Mouse (Mus musculus) frontal cortex, postnatal 10 days (tissue): Measurements from ENCODE around the gene Eif2b2.

ENCODE experiments used
- DNase-seq, 2 experiments: peaks; one replicate each; pipeline ENCODE4 v3.0.0; 2022; ENCODE audit warnings: low spot score in 2 of 2, mixed read lengths in 1 of 2

Eif2b2 gene

GRCm38 (mm10) chr12:85193923-85194622 lies 25.2 kb upstream of the Eif2b2 start:
- no peak for DNase-seq

- DNase-seq: no peak
These were observed 24.7 kb upstream of the Eif2b2 start for GRCm38 (mm10) chr12:85194623-85195018.

GRCm38 (mm10) chr12:85195086-85195485 lies 24.2 kb upstream of the Eif2b2 start:
- no peak for DNase-seq

DNA sequence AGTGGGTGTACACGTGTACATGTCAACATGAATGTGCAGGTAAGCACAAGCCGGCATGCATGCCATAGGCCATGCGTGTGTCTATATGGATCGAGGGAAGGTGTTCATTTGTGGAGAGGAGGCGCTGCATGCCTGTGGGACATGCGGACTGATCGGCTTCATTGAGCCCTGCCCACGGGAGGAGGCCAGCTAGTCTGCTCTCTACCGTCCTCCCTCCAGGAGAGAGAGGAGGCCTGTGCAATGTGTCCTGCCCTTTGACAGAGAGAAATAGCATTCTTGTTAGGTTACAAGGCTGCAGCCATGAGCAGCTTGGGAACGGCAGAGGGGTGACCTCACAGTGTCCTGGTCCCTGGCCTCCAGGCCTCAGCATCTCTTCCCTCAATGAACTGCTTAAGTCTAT lies 23.1 kb upstream of the Eif2b2 start:
- DNase-seq: no peak

DNA sequence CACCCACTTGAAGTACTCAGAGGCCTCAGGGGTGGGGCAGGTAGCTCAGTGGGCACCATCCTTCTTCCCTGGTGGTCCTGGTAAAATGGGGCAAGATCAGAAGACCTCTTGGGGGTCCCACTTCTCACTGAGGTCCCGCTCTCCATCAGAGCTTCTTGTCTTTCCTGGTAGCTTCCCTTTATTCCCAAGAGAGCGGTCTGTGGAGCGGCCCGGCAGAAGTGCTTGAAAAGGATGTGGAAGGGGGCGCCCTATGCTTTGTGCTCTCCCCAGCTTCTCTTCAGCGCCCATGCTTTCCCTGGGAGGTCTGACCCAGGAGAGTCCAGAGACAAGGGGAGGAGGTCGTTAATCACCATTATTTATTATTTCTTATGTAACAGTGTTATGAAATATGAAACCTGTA lies 21.9 kb upstream of the Eif2b2 start:
- no peak for DNase-seq

DNA sequence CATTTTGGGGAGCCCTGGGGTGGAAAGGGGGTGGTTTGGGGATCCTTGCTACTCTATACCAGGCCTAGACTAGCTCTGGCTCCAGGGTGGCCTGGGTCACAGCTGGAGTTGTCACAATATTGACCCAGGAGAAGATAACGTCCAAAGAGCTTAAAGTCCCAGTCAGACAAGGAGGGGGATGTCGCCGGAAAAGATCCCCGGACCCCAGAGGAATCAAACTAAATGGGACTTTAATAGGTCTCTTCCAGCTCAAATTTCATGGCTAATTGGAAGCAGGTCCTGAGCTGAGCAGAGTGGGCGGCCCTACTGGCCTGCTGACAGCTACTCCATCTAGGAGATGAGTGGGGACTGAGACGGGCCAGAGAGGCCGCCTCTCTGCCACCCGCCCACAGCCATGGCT lies 21.3 kb upstream of the Eif2b2 start:
- no peak for DNase-seq

DNA sequence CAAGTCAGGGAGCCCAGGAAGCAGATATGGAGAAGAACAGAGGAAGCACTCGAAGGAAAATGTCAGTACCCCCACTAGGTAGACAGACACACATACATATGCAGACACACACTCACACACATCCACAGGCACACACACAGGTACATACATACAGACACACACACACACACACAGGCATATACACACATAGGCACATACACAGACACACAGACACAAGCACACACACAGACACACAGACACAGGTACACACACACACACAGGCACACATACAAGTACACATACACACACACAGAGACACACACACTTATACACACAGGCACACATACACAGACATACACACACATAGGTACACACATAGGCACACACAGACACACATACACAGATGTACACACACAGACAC lies 19.3 kb upstream of the Eif2b2 start:
- no peak for DNase-seq

DNA sequence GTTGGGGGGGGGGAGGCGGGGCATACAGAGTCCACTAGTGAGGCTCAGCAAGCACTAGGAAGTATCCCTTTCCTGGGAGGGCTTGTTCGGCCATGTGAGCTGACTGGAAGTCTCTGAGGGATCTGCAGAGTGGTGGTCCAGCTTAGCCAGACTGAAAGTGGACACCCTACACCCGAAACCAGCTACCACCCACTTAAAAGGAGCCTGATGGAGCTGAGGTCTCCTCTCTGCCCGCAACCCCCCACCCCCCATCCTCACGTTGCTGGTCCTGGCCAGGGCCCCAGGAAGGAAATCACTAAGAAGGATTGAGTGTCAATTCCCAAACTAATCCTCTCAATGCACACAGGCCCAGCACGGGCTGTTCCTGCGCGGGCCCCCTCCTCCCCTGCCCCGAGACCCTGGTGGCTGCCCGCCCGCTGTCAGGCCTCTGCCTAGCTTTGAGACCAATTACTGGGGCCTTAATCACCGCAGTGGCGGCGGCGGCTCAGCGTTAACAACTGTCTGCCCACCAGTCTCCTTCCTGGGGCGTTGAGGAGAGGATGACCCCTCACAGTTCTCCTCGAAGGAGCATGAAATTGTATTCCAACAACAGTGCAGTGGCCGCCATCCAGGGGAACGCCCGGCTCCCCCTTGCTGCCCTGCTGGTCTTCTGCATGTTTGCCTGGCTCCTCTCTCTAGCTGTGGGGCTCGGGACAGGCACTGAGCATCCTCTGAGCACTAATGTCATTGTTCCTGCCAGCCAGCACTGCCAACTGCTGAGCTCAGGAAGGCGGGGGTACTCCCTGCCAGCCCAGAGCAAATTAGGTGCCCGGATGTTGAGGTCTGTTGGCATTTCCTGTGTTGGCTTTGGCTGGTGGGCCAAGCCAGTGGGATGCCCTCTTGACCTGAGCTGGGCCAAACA lies 18.1 kb upstream of the Eif2b2 start:
- no peak for DNase-seq

DNA sequence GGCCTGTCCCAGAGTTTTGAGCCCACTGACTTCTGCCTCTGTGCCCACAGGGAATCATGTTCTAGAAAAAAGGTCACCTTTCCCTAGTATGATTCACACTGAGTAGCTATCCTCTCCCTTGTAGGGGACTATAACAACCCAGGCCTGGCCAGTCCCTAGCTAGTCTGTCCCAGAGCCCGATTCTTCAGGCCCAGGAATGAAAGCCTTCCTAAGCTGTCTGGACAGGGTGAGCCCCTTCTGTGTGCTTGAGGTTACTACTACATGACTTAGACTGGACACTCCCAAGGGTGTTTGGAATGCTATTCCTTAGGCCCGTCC lies 17.5 kb upstream of the Eif2b2 start:
- DNase-seq: no peak

- DNase-seq: no peak
These were observed 17.1 kb upstream of the Eif2b2 start for GRCm38 (mm10) chr12:85202191-85202590.

DNA sequence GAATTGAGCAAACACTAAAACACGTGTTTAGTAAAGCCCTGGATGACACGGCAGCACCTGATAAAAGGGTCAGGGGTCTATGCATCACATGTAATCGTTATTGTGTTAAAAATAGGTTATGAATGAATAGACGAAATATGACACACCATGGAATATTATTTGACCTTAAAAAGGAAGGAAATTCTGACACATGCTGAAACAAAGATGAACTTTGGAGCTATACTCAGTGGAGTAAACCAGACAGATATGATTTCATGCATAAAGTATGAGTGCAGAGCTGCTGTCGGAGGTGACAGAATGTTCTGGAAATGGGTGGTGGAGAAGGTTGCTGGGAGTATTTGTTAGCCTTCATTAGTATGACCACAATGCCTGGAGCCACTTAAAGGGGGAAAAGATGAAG lies 15.6 kb upstream of the Eif2b2 start:
- DNase-seq: no peak

DNA sequence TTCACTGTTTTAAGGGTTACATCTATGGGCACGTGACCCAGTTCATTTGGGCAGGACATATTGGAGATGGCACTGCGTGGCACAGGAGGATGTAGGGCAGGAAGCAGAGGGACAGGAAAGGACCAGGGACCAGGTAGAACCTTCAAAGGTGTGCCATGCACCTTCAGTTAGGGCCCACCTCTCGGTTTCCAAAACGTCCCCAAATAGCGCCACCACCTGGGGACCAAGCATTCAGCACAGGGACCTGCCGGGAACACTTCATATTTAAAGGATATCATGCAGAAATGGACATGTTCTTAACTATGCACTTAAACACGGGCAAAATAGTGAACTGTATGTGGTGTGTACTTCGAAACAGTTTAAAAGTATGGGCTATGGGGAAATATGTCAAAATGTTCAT lies 15.2 kb upstream of the Eif2b2 start:
- DNase-seq: no peak

- no peak for DNase-seq
These were observed 13.9 kb upstream of the Eif2b2 start for GRCm38 (mm10) chr12:85205425-85205824.

DNA sequence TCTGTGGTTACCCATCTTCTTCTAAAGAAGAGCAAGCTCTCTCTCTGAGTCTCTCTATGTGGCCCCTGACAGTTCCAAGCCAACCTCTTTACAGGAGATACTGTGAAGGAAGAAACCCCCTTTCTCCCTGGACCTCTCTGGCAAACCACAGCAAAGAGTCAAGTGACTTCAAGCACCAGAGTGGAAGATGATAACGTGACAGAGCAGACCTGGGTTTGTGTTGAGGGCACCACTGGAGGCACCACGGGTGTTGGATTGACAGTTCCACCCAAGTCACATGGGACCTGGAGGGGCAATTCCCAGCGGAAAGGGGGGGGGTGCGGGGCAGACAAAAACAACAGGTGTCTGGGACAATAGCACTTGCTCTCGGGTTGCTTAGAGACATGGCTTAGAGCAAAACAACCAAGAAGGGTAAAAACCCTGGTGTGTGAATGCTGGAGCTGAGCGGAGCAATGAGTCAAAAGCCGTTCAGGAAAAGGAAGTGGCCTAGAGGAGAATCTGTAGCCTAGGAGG lies 10.5 kb upstream of the Eif2b2 start:
- no peak for DNase-seq

- no peak for DNase-seq
These were observed 4.2 kb upstream of the Eif2b2 start for GRCm38 (mm10) chr12:85215031-85215430.

GRCm38 (mm10) chr12:85217733-85218310 lies 1.5 kb upstream of the Eif2b2 start:
- DNase-seq: no peak

DNA sequence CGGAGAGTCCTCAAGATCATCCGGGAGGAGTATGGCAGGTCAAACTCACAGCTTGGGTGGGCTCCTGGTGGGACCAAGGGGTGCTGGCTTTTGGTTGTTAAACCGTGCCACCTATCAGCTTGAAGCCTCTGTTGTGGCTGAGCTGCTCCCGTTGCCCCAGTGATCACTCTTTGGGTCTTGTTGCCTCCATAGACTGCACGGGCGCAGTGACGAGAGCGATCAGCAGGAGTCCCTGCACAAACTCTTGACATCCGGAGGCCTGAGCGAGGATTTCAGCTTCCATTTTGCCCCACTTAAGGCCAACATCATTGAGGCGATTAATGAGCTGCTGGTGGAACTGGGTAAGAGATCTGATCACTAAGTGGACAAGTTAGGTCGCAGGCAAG lies 617 bp downstream of the Eif2b2 start:
- DNase-seq: no peak

DNA sequence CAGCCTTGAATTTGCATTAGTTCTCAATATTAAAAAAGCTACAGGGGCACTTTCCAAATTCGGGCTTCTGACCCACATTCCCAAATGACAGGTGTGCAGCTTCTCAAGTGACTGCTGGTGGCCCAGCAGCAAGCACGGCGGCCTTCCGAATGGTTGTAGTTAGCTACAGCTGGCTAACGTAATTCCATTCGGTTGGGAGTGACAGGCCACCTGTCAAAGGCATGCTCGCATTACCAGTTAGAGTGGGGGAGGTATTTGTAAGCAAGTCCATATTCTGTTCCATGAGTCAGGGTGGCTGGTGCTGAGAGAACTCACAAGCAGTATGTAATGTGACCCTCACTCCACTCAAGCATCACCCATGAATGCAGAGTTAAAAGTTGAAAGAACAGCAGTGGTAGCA lies 7.9 kb downstream of the Eif2b2 start:
- DNase-seq: no peak

GRCm38 (mm10) chr12:85227876-85228599 lies 8.8 kb downstream of the Eif2b2 start:
- no peak for DNase-seq

GRCm38 (mm10) chr12:85233376-85234358 lies 14.4 kb downstream of the Eif2b2 start:
- DNase-seq: no peak

- DNase-seq: no peak
These were observed 18.3 kb downstream of the Eif2b2 start for GRCm38 (mm10) chr12:85237553-85237952.
